Mouse (Mus musculus) hindbrain, embryonic 16.5 days (tissue): Measurements from ENCODE around the gene Vmn2r21. TPM values are rescaled to one million over a fixed set of nuclear protein-coding genes. Genes with fewer than 3 reads are reported as not detected.
"Not testable (repeated sequence)": the region's sequence is repeated elsewhere in the genome, so short reads cannot be mapped to it uniquely, and the experiment has no call there.

Experiments used
- ATAC-seq: fragments of 200-750 bp; cut with Nextera tagmentation; 2 replicates; pipeline ENCODE4 v1.8.0; 2017; ENCODE audit warnings: moderate TSS enrichment, moderate library complexity
- H3K27ac ChIP-seq: fragments of 300-500 bp; sonication (generic); 2 replicates; pipeline ENCODE4 v1.5.1; 2014; ENCODE audit warnings: low read depth, mild to moderate bottlenecking, control low read depth, low read length, moderate library complexity
- H3K27me3 ChIP-seq: fragments of 300-500 bp; sonication (generic); replicated peaks from 2 replicates; pipeline ENCODE4 v1.6.1; 2014; ENCODE audit warnings: low read length; ENCODE audit not compliant: control insufficient read depth, insufficient read depth
- H3K36me3 ChIP-seq: fragments of 300-500 bp; sonication (generic); 2 replicates; pipeline ENCODE4 v1.6.1; 2014; ENCODE audit warnings: mild to moderate bottlenecking, low read length, moderate library complexity, mixed read lengths; ENCODE audit not compliant: control insufficient read depth, insufficient read depth
- H3K4me1 ChIP-seq: fragments of 300-500 bp; sonication (generic); 2 replicates; pipeline ENCODE4 v1.6.1; 2014; ENCODE audit warnings: low read depth, low read length; ENCODE audit not compliant: control insufficient read depth, insufficient read depth
- H3K4me2 ChIP-seq: fragments of 300-500 bp; sonication (generic); 2 replicates; pipeline ENCODE4 v1.6.1; 2014; ENCODE audit warnings: mild to moderate bottlenecking, low read length, control low read depth, moderate library complexity
- H3K4me3 ChIP-seq: fragments of 300-500 bp; sonication (generic); 2 replicates; pipeline ENCODE4 v1.5.1; 2014; ENCODE audit warnings: mild to moderate bottlenecking, low read length, control low read depth, moderate library complexity
- H3K9ac ChIP-seq: fragments of 300-500 bp; sonication (generic); 2 replicates; pipeline ENCODE4 v1.6.1; 2014; ENCODE audit warnings: low read depth, mild to moderate bottlenecking, control low read depth, low read length, moderate library complexity
- H3K9me3 ChIP-seq: fragments of 300-500 bp; sonication (generic); 2 replicates; pipeline ENCODE4 v1.6.1; 2014; ENCODE audit warnings: mild to moderate bottlenecking, low read length, moderate library complexity; ENCODE audit not compliant: control insufficient read depth
- WGBS: fragments of 180-500 bp; shearing (Covaris S2); extraction: QIAGEN DNeasy Blood & Tissue Kit; methylation state at CpG from one replicate; pipeline ENCODE4 v1.1.7; 2014; 5-methylcytosine and 5-hydroxymethylcytosine counted together
- polyA plus RNA-seq: library from polyadenylated mRNA; unstranded; fragments of >200 nt; fragmentation: Nextera tagmentation; extraction: Ambion mirVana; gene quantifications from 2 replicates; pipeline ENCODE4 v1.2.1, GENCODE M21; 2015

Gene Vmn2r21
- polyA plus RNA-seq: not detected in 2 replicates

DNA sequence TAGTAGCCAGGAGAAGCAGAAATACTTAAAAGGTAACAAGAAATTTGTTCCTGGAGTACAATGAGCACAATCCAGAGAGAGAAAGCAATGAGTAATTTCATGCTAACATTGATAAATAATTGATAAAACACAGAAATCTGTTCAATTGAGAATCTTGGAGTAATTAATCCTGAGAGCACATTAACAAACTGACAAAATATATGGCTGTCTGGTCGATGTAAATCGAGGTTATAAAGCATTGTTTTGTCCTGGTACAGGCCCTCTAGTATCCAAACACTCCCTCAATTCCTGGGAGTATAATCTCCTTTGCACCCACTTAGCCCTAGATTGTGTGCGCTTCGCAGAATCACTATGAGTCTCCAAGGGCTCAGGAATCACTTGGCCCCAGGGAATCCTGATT is at the start of gene Vmn2r21:
Gene Vmn2r21 (minus strand): TSS at position 101 of the 400 bp plus-strand sequence.
- not testable (repeated sequence) for H3K4me1 ChIP-seq, ATAC-seq, H3K27me3 ChIP-seq, H3K27ac ChIP-seq, H3K4me3 ChIP-seq, H3K9ac ChIP-seq, H3K4me2 ChIP-seq, H3K36me3 ChIP-seq, H3K9me3 ChIP-seq
- no CpG with 5 or more reads among the region's 4 CpGs for WGBS

DNA sequence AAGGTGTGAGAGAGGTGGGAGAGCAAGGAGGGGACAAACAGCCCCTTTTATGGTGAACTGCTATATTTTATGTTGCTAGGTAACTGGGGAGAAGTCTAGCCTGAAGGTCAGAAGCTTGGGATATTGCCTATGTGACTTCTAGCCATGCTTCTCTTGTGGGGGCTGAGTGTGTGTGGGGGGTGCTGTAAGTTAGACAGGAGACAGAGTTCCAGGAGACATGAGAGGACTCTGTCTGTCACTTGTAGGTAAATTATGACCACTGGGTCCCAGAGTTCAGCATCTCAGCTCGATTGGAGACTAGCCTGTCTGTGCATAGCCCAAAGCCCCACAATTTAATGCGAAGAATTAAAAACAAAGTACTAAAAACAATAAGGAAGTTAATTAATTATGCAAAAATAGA is 41.5 kb upstream of the Vmn2r21 start:
- H3K27me3 ChIP-seq, H3K9ac ChIP-seq, H3K4me2 ChIP-seq, H3K4me1 ChIP-seq, H3K36me3 ChIP-seq, H3K9me3 ChIP-seq, ATAC-seq, H3K27ac ChIP-seq, H3K4me3 ChIP-seq: not testable (repeated sequence)
- WGBS: no CpG with 5 or more reads among the region's 2 CpGs

- H3K4me3 ChIP-seq, ATAC-seq, H3K36me3 ChIP-seq, H3K27ac ChIP-seq, H3K9ac ChIP-seq, H3K4me2 ChIP-seq, H3K27me3 ChIP-seq, H3K4me1 ChIP-seq, H3K9me3 ChIP-seq: not testable (repeated sequence)
- no CpG with 5 or more reads among the region's 1 CpGs for WGBS
Measured at GRCm38 (mm10) chr6:123539755-123540154, 6.5 kb upstream of the Vmn2r21 start.

DNA sequence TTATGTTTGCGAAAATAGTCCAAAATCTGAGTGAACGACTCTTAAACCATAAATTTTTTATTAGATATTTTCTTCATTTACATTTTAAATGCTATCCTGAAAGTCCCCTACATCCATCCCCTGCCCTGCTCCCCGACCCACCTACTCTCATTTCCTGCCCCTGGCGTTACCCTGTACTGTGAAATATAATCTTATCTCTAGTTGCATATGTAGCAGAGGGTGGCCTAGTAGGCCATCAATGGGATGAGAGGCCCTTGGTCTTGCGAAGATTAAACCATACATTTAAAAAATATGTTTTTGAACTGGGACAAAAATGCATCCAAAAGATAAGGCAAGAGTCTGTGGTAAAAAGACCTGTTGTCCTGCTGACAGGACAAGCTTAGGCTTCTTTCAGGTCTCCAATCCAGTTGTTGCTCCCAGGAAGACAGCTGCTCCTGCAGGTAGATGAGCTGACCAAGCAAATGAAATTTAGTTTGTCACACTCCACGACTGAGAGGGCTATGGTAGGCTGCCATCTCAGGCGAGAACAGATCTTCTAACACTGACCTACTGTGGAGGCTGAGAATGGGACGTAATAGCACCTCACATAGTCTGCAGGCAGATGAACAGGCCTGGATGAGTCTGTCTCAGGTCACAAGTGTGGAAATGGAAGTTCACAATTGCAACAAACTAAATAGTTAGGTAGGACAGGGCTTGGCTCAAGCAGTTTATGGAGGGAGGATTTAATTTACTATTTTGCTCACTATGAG is 10.8 kb downstream of the Vmn2r21 start:
- H3K36me3 ChIP-seq, H3K4me1 ChIP-seq, H3K4me3 ChIP-seq, H3K27ac ChIP-seq, ATAC-seq, H3K27me3 ChIP-seq, H3K9me3 ChIP-seq, H3K9ac ChIP-seq, H3K4me2 ChIP-seq: not testable (repeated sequence)
- no CpG with 5 or more reads among the region's 8 CpGs for WGBS

GRCm38 (mm10) chr6:123473045-123473444 is 60.2 kb downstream of the Vmn2r21 start:
- ATAC-seq, H3K27ac ChIP-seq, H3K4me3 ChIP-seq, H3K4me2 ChIP-seq, H3K4me1 ChIP-seq, H3K9me3 ChIP-seq, H3K9ac ChIP-seq, H3K27me3 ChIP-seq, H3K36me3 ChIP-seq: not testable (repeated sequence)
- no CpG with 5 or more reads among the region's 5 CpGs for WGBS

- not testable (repeated sequence) for H3K27ac ChIP-seq, H3K36me3 ChIP-seq, H3K4me3 ChIP-seq, H3K9me3 ChIP-seq, ATAC-seq, H3K4me2 ChIP-seq, H3K4me1 ChIP-seq, H3K27me3 ChIP-seq, H3K9ac ChIP-seq
- no CpG with 5 or more reads among the region's 2 CpGs for WGBS
Measured at GRCm38 (mm10) chr6:123472458-123472987, 60.7 kb downstream of the Vmn2r21 start.

DNA sequence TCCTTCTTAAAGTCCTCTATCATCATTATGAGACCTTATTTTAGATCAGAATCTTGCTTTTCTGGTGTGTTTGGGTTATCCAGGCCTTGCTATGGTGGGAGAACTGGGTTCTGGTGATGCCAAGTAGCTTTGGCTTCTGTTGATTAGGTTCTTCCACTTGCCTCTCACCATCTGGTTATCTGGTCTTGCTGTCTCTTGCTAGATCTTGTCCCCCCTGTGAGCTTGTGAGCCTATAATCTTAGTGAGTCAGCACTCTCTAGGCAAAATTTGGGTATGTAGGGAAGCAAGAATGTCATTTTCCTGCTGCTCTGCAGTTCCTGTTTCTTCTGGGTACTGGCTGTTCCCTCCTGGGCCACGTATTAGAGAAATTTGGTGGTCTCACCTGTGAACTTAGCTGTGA is 64.6 kb downstream of the Vmn2r21 start:
- H3K27me3 ChIP-seq: not testable (repeated sequence)

More for the DNA sequence above, 64.6 kb downstream of the Vmn2r21 start:
- H3K9ac ChIP-seq, H3K36me3 ChIP-seq, H3K27ac ChIP-seq, H3K4me3 ChIP-seq, H3K4me1 ChIP-seq, ATAC-seq, H3K9me3 ChIP-seq, H3K4me2 ChIP-seq: not testable (repeated sequence)
- WGBS: no CpG with 5 or more reads among the region's 1 CpGs

Other genes with a start within 250 kb of the Vmn2r21 start
- gene Clec4e, start 243.5 kb downstream of the Vmn2r21 start, polyA plus RNA-seq: not detected in 2 replicates
- gene Vmn2r19, start 225.1 kb downstream of the Vmn2r21 start, polyA plus RNA-seq: not detected in 2 replicates
- gene Vmn2r20, start 115.3 kb downstream of the Vmn2r21 start, polyA plus RNA-seq: not detected in 2 replicates
- gene Vmn2r22, start 117.3 kb upstream of the Vmn2r21 start, polyA plus RNA-seq: not detected in 2 replicates
- gene Vmn2r23, start 169.3 kb upstream of the Vmn2r21 start, polyA plus RNA-seq: not detected in 2 replicates
- gene Vmn2r24, start 245.5 kb upstream of the Vmn2r21 start, polyA plus RNA-seq: not detected in 2 replicates